Mouse (Mus musculus) mesoderm, embryonic 11.5 days (tissue): Measurements from ENCODE around the gene Sobp.

ENCODE experiments used
- DNase-seq: peaks from one replicate; pipeline ENCODE4 v3.0.0-alpha.2; 2012; ENCODE audit warnings: low read depth, low spot score

Sobp gene

DNA sequence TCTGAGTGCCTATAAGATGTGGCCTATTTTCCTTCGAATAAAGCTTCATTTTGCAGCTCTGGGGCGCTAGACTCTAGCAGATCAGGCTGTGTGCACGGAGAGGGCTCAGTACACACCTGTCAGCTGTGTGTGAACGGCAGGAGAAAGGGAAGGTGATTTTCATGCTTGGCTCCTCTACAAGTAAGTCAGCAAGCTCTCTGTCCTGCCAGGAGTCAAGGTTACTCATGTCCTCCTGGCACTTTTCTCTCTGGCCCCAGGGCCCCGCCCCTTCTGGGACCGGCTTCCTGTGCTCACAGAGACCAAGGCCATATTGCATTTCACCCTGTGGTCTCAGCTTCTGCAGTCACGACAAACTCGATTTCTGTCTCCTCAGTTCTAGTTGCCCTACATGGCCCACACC is 138.8 kb downstream of the Sobp start:
- DNase-seq = no peak

DNA sequence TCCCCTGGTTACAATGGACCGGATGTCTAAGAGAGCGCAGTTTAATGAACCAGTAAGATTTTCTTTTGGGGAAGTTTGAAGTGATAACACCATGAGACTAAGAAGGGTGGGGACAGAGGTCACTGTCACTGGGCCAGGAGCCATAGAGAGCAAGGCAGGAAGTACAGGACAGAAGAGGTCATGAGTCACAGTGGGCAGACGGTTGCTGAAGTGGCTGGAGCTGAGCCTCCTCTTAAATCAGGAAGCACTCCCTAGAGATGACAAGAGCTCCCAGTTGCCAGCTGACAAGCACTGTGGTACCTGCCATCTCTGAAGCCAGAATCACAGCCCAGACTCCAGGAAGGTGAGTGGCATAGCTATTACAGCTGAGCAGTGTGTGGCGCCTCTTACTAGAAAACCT is 139.5 kb downstream of the Sobp start:
- DNase-seq = no peak

DNA sequence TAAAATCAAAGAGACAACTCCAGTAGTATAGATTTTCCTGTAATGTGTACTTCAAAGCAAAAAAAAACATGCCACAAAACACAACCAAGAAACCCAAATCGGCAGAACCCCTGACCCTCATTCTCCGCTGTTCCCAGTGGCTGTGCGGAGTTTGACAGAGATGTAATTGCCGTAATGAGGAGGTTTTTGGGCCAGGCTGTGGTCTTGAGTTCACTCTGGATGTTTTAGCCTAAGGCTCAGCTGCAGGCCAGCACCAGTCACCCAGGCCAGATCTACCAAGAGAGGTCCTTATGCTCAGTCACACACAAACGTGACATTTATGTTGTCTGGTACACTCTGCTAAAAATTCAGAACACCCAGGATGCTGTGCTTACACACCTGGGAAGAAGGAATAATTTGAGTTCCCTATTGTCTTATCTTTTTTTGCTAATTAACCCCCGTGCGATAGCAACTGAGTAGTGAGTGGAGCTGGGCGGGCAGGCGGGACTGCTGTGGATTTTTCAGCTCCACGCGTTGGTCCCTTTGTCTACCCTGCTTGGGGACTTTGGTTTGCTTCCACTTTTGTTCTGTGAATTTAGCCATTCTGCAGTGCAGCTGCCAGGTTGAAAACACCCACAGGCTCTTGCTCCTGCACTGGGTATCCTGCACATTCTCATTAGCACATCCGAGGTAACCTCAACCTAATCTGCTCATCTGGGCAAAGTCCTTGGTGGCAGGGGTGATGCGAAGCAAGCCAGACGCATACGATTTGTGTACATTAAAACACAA is 140.7 kb downstream of the Sobp start:
- no peak for DNase-seq

DNA sequence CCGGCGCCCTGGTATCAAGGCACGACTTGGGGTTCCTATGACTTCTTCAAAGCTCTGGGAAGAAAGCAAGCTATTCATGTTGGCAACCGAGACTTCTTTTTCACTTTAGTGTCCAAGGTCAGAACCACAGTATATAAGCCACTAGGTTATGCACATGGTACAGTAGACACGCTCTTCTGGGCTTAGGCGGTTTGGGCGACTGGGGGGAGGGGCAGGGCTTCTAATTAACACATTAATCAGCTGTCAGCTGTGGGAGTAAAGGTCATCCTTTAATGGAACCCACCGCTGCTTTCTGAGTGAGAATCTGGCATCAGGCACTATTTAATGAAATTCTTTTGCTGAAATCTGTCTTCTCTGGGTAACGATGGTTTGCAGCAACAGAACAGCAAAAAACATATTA is 147.3 kb downstream of the Sobp start:
- peak; percentile 62 for DNase-seq

DNA sequence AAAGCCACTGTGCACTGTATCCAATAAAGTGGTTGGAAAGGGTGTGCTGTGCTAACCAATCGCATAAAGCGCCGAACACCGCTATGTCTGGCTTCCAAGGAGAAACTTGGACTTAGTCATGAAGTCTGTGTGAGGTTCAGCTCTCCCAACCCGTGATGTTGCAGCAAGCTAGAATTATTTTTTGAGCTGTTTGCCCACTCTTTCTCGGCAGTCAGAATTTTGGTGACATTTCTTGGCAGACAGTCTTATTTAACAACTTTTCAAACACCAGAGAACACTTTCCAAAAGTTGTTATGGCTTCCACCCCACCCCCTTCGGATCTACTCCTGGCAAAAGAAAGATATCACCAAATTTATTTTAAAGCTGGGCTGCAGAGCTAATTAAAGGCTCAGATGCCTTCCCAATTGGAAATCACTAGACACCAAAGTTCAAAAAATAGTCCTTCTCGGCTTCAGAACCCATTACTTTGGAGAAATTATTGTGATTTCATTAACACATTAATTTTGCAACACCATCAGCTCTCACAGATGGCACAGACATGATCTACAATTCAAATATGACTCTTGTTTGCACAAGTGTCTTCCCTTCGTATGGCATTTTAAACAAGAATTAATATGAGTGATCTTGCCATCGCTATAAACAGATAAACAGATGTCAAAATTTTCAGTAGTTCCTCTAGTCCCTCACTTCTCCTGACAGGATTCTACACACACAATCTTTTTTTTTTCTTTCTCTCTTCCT is 150.7 kb downstream of the Sobp start:
- DNase-seq = no peak

DNA sequence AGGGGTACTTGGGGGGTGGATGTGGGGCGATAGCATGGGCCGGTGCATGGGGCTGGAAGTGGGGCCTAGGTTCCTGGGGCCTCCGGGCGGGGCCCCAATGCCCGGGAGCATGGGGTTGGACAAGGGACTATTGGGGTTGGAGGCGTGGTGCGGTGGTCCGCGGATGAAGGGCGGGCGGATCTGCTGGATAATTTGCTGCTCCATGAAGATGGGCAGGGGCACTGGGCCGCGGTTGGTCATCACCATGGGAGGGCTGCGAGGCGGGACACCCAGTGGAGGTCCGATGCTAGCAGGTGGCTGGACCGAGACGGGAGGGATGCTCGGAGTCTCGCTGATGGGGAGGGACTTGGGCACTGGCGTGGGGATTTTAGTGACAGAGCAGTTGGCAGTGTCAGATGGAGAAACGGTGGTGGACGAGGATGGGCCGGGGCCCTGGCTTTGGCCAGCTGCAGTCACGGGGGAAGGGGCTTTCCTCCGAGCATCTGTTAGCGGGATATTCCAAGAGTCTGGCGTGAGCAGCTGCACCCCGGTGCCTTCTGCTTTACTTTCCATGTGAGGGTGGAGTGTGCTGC is 152.1 kb downstream of the Sobp start:
- peak; percentile 54 for DNase-seq

DNA sequence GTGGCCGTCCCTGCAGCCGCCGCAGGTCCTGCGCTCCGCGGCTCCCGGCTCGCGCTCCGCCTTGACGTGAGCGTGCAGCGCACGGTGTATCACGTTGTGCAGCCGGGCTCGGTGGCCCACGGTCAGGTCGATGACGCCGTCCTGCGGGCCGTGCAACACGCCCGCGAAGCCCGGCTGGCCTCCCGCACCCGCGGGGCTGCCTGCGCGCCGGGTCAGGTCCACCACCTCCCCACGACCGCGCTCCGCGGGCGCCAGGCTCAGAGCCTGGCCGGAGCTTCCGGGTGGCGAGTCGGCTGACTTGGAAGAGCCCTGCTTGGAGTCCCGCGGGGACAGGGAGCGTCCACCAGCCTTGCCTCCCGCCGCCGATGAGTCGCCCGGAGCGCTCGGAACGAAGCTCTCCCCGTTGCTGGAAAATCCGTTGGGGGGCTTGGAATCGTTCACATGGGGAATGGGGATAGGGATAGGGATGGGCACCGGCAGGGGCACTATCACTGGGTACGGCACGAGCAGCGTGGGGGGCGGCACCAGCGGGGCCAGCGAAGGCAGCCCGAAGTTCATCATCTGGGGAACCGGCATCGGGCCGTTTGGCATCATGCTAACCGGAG is 152.7 kb downstream of the Sobp start:
- DNase-seq = peak; percentile 45

DNA sequence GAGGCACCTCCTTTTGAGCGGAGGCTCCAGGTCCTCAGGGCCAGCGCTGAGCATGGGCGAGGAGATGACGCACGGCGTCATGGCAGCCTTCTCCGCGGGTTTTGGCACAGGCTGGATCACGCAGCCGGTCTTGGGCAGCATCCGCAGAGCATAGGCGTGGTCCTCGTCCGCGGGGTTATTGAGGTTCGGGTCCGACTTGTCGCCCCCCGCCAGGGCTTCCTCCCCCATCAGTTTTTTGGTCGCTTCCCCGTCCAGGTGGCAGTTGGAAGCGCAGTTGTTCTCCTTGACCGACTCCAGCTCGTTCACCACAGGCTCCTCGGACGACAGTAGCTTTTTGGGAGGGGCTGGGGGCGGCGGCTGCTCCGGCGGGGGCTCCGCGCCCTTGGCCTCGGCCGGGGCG is 153.3 kb downstream of the Sobp start:
- DNase-seq = no peak

DNA sequence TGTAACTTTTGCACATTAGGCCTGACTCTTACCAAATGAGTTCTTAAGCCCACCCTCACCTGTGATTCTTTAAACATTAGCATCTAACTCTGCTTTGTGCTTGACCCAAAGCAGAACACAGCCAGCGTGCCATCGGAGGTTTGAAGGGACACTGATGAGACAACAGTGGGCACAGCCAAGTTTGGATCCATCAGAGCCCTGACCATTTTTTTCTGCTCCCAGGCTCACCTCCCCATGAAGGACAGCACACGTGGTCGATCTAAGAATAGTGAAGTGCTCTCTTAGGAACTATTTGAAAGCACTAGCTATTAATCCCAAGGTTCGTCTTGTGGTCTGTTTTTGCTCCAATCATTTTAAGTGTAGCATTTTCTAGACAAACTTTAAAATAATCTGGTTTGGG is 159.5 kb downstream of the Sobp start:
- no peak for DNase-seq

DNA sequence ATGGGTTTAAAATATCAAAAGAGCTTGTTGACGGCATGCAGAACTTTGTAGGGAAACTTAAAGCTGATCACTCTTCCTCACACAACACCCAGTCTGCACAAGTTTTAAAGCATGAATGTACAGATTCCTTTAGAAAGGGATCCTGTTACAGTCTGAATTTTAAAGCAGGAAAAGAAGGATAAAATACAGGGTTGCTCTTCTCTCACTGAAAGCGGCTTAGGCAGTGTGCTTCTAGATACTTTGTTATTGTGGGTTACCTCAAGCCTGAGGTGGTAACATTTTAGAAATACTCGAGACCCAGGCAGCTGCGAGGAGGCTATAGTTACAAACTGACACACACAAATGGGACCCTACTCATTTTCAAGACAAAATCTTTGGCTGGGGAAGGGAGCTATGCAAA is 160.0 kb downstream of the Sobp start:
- no peak for DNase-seq

DNA sequence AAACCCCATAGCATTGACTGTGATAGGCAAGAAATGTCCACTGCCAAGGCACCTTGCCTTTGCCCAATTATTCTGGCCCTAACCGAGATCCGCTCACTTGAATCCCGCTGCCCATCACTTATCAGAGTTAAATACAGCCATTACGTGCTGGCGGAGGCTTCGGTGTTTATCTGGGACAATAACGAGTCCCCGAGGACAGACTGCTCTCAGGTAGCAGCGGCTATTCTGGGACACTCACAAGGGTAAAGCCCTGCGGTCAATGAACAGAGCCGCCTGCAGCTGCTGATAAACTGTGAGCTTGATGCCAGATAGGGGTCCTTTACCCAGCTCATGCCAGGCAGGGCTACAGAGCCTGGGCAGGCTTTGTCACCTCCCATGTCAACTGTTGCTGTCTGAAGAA is 166.2 kb downstream of the Sobp start:
- no peak for DNase-seq

DNA sequence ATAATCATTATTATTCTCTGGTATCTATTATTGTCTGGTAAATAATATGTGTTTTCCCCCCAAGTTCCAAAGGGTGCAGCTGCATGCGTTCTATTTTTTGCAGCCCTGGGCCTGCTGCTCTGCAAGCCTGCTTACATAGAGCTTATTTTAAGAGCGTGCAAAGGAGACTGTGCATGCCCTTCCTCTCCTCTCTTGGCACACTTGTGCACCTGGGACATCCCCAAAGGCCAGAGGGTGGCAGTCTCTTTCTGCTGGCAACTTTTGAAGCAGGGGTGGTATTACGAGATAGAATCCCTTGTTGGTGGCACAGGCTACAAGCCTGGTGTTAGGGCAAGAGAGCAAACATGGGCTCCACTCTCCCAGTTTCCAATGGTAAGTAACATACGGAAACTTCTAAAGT is 167.8 kb downstream of the Sobp start:
- no peak for DNase-seq

DNA sequence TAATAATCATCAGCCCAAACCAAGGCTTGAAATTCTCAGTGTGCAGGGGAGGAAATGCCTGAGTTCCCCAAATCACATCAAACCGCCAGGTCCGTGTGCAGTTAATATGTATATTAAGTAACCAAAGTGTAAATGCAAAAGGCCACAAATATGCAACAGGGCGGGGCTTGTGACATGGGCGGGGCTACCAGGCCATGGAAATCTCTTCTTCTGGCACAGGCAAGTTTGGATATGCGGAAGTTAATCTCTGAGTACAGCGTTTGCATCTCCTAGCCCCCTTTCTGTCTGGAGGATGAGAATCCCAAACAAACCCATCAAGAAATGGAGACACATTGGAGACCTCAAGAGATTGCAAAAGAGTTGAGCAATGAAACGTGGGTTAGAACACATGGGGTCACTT is 168.7 kb downstream of the Sobp start:
- DNase-seq = no peak

DNA sequence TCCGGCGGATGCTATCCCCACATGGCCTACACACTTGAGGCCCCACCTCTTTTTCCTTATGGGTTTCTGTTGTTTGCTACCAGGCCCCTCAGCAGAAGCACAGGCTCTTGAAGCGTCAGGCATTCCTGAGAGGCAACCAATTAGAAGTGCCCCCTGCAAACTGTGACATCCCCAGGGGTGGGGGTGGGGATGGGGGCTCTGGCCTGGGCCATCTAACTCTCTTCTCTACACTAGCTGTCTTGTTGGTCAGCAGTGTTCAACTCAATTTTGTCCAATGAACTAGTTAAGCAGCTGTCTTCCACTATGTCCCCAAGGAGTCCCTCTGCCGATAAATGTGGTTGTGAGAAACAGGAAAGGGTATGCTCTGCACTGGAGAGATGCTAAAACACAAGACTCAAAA is 169.3 kb downstream of the Sobp start:
- DNase-seq = no peak

DNA sequence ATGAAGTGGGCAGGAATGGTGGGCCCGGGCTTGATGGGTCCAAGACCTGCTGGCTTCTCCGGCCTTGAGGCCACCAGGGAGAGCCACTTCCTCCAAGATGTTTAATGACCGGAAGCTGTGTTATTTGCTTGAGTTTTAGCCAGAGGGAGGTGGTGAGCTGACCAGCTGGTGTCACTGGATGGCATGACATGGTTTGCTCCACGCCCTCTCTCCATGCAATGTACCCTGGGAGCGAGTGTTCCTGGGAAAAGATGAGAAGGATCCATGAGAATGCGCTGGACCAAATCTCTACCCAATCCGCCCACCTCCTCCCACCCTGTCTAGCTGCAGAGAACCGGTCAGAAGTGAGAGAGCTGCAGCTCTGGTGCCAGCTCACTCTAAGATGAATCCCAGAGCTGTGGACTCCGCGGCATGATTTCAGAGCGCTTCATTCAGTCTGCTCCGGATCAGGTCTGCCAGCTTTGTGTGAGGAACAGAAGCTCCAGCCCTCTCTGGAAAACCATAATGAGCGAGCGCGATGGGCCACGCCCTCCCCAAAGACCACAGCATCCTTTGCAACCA is 170.1 kb downstream of the Sobp start:
- DNase-seq = no peak

DNA sequence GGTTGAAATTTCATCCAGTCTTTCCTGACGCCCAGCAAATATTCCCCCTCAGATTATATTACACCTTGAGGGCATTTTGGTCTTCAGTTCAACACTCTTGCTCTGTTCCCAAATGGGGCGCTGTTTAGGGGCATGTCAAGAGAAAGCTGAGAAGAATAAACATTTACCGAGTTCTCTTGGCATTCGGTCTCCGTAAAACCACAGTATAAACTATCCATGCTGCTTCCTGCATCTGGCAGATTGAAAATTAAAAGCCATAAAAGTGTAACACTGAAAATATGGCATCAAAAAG is 170.9 kb downstream of the Sobp start:
- no peak for DNase-seq

DNA sequence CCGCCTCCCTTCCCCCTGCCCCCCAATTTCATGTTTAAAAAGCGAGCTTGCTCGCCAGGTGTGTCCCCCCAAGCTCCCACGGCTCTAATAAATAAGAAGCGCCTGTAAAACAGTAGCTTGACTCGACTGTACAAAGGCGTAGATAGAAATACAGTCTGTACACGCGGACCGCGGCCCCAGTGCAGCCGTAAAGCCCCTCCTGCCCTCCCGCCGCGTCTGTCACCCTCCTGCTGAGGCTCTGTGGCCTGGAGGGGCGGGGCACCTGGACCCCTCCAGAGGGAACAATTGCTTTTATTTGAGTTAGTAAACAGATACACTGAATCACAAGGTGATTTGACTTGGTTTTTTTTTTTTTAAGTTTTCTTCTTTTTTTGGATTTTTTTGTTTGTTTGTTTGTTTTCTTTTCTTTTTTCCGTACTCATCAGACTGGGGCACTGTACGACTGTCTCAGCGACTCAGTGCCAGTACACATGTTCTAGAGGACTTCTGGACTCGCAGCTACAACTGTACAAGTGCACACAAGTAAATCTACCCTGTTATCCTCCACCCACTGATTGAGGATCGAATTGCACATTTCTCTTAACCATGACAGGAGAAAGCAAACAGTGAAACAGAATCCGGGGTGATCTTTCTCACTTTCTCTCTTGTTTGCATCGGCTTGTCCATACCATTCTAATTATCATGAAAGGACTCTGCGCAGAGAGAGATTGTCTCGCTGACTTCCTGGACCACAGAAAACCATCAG is 171.4 kb downstream of the Sobp start:
- DNase-seq = peak; percentile 68

DNA sequence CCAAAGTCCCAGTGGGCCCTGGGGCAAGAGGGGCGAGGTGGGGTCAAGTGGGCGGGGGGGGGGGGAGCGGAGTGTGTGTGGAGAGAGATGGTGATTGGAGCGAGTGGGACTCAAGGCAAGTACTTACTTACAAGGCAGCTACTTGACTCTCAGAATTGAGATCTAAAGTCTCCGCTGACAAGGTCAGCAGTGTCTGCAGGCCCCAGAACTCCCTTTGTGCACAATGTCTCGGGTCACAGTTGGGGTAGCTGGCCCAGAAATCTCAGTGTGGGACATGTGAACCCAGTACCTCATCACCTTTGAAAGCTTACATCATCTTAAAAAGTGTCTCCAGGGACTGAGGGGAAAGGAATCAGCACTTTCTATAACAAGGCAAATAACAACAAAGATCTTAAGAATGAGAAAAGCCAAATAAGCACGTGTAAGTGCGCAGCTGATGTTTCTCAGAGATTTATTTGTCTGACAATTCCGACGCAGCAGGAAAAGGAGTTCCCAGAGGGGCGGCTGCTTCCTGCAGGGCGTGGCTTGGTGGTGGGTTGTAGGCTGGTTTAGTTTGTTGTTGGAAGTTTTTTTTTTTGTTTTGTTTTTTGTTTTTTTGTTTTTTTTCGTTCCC is 172.2 kb downstream of the Sobp start:
- DNase-seq = peak; percentile 48

DNA sequence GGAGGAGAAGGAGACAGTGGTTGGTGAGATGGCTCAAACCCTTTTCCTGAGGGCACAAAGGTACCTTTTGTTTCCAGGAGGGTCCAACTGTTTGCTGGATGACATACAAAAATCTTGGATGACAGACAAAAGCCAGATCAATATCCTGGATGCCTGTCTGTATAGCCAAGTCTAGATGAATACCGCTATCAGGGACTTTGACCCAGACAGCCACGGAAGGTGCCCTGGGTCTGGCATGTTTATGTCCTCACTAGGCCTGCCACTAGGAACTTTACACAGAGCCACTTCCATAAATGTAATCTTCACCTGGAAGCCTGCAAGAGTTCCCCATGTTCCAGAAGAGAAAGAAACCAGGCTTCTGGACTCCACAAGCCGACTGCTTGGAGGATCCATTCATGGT is 172.9 kb downstream of the Sobp start:
- no peak for DNase-seq

DNA sequence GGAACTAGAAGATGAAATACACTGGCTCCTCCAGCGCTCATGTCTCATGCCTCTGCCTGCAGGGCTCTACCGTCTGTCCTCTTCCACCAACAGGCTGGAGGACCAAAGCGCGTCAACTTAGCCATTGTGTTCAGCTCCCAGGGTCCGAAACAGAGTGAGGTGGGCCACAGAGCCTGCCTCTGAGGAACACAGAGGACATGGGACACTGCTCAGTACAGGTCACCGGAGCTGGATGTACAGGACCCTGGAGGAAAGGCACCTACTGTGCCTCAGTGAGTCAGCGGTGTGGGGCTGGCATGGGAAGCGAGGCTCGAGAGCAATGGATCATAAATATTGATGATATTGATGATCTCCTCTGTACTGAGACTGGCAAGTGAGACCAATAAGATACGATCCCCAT is 175.0 kb downstream of the Sobp start:
- DNase-seq = no peak

DNA sequence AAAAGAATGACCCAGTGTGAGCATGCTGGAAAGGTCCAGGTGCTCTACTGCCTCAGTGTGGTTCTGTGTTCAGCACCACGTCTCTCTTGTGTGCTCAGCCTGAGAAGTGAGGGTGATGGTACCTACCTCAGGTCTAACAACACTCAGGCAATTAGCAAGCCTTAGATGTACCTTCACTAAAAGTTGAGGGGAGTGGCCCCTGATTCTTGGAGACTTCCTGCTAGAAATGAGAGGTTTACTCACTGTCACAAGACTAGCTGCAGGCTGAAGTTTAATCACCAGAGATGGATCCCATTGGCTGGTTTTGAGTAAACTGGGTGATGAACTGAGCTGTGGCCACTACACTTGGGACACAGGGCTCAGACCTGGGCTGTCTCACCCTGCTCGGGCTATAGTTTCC is 177.1 kb downstream of the Sobp start:
- DNase-seq = no peak
